Mouse (Mus musculus): ENCODE data around the gene Spata18. TPM values are rescaled to one million over a fixed set of nuclear protein-coding genes. Genes with fewer than 3 reads are reported as not detected.

Gene Spata18
- polyA plus RNA-seq, 2 experiments from 2014 or later = not detected

DNA sequence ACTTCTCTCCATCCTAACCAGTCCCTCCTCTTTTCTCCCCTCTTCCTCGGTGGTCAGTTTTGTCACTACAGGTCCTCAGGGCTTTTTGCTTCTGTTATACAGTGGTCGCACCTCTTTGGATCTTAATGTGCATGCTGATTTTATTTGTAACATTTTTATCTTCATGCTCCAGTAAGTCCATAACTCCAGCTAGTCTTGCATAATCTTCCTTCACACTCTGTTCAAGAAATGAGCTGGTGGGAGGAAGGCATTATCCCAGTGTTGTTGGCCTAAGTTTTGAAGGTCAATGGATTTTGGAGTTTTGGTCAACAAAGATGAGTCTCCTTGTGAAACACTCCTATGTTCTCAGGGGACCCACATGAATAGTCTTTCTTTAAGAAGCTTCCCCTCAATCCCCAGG lies 16.7 kb downstream of the Spata18 start:
- ATAC-seq = no peak

DNA sequence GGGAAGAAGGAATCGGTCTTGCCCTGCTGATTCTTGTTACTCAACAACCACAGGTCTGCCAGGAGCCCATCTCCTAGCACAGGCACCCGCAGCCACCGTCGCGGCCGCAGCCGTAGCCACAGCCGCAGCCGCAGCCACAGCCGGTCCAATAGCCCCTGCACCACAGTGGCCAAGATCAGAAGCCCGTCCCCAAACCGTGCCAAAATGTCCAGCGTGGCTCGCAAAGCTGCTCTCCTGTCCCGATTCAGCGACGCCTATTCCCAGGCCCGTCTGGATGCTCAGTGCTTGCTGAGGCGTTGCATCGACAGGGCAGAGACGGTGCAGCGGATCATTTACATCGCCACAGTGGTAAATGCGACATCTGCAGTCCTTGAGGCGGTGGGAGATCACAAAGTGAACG lies 18.2 kb downstream of the Spata18 start:
- no peak for ATAC-seq

DNA sequence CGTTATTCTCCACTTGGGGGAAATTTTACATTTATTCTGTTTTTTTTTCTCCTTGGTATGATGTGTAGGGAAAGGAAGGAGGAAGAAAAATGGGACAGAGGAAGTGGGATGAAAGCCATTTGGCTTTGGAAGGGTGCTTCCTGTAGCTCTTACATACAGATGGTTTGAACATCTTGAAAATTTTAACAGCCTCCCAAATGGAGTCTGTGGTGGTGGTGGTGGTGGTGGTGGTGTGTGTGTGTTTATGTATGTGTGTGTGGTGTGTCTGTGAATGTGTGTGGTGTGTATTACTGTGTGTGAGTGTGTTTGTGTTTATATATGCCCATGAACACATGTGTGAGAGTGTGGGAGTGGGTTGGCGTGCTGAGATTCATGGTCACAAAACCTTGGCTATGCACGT lies 24.4 kb downstream of the Spata18 start:
- ATAC-seq = no peak

DNA sequence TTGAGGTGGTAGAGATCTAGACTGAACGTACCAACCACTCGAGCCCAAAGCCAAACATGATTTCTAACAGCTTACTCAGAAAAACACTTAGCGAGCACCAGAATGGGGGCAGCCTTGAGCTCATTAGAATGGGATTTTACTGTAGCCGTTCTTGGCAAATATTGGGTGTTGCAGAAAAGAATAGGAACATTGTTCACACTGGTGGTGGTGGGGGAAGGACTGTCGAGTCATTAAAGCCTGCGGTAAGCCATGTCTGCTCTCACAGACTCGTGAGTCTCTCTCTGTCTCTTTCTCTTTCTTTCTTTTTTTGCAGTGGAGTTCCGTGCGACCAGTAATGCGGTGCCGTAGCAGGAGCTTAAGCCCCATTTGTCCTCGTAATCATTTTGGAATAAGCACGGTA lies 25.4 kb downstream of the Spata18 start:
- ATAC-seq = no peak

DNA sequence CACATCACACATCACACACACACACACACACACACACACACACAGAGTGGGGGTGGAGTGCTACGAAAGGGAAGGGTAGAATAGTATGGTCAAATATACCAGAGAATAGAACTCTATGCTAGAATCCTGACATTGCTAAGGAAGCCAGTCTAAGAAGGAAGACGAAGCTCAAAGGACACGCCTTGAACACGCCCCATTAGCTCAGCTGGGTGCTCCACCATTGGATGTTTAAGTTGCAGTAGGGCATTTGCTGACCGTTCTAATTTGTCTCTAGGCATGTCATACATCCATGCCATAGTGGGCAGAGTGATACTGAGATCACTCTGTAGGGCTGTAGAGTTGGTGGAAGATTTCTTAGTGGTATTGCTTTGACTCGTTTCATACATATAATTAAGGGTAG lies 32.0 kb downstream of the Spata18 start:
- no peak for ATAC-seq

DNA sequence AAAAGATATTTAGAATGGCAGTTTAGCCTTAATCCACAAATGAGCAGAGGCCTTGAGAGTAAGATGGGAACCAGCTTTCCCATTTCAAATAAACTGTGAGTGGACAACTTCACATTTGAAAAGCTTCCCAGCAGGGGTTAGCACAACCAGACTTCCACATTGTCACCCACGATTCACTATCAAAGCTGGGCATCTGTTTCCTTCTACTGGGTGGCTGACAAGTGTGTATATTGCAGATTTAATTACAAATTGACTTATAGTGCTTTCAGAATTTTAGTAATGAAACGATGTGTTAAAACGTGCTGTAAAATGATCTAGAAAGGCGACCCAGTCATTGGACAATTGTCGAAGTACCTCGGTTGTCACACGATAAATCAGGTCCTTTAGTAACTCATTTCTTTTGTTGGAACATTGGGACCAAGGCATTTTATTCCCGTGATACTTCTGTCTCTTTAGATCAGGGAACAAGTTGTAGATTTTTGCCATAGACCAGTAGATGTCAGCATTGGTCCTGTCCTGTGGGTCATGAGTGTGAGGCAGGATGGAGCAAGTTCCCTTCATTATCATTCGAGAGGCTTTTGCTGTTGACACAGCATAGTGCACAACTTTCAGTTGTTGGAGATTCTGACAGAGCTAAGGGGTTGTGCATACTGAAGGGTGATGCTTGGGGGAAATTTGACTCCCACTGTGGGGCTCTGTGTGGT lies 32.7 kb downstream of the Spata18 start:
- ATAC-seq = no peak

DNA sequence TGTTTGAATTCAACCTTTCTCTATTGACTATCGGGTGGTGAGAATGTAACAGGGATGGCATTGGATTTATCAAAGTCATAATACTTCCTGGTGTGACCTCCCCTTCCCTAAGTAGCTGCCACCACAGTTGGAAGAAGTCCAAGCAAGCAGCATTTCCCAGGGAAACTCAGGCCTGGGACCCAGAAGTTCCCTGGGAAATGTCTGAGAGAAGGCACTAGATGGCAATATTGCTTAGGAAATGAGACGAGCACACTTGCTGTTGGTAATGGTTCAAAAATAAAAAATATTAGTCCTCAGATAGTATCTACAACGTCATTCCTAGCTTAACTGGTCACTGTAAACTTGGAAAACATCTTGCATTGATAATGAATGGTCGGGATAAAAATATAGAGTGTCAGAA lies 35.0 kb downstream of the Spata18 start:
- ATAC-seq = no peak

DNA sequence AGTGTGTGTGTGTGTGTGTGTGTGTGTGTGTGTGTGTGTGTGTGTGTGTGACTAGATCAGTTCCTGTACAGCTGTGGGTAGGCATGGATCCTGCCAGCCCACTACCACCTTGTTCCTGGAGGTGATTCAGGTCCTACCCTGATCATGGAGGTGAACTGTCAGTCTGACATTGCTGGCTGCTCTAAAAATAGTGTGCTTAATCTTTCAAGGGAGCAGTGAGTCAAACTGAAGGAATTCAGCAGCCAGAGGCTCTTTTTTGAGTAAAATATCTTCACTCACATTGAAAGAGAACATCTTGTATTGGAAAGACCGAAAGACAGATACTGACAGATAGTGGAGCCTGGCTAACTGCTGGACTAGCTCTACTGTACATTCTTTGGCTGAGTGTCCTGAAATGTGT lies 37.4 kb downstream of the Spata18 start:
- ATAC-seq = no peak

DNA sequence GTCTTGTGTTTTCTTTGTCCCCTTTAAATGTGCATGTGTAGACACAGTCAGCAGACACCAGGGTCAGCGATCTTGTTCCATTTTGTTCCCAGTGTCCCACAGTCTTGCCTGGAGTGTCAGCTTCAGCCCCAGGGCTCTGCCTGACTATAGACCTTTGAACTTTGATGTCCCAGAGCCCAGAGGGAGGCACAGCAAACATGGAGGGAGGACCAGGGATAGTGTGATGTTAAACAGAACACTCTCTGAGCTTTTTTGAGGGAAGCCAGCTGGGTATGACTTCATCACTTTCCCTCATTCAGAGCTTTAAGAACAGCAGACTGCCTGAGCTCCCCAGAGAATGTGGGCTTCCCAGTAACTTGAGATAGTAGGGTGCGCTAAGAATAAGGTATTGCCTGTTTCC lies 39.0 kb downstream of the Spata18 start:
- no peak for ATAC-seq

DNA sequence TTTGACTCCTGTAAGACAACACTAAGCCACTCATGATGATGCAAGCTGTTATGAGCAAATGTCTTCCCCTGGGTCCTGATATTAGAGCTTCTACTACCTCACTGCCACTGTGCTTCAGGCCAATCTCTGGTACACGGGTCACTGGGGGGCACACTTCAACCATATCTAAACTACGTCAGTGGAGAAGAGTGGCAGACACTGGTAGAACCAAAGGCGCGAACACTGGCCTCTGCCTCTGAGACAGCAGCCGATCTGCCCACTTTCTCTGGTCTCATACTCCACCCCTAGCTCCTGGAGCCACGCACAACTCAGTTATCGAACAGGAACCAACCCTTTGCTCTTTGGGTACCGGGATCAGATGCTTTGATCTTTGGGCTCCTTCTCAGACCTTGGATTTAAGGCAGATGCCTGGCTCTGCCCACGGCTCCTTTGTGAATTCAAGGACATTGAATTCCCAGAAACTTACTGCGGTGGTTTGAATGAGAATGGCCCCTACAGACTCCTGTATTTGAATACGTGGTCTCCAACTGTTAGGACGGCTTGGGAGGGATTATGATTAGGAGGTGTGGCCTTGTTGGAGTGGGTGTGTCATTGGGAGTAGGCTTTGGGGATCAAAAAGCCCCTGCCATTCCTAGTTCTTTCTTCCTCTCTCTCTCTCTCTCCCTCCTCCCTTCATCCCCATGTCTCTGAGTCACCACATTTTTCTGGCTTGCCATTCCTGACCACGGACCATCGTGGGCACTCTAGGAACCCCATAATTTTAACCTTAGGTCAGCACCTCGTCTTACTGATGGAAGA lies 40.7 kb downstream of the Spata18 start:
- ATAC-seq = no peak

DNA sequence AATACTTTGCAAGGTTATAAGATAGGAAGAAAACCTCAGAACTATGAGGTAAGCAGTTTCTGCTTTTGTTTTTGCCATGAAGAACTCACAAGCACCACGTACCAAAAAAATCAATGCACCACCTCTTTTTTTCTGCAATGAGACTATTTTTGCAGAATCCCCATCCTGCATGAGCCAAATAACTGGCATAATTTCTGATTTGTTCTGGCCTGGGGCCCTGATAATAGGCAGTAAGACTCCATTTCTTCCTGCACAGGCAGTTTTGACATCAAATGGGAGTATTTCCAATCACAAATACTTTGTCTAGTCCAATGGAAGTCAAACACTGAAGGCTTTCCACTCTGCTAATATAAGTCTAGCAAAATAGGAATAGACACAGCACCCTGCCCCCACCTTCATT lies 42.6 kb downstream of the Spata18 start:
- no peak for ATAC-seq

DNA sequence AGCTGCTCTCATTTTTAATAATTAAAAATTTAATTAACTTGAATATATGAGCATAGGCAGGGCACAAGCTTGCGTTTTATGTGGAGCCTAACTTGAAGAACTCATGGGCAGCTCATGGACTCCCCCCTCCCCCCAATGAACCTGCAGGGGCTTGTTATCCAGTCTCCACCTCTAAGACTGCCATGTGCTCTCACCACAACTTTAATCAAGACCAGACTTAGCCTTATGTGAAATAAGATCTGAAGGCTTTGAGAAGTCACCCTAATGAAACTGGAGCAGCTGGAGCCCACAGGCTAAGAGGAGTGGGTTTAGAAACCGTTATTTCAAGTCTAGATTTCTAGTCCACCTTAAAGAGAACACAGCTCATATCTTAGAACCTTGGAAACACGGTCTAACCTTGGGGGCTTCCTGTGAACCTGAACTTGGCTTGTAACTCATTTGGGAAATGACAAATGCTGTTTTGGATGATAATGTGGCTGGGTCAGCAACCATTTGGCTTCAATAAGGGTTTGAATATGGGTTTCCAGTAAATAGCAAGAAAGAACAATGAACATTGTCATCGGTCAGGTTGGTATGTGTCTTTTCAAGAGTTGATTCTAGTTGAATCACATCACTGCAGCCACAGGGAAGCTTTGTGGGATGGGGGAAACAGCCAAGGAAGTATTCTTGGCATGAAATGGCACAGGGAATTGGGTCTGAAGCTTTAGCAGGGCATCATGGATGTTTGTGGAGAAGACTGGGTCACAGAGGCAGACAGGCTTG lies 43.3 kb downstream of the Spata18 start:
- no peak for ATAC-seq

DNA sequence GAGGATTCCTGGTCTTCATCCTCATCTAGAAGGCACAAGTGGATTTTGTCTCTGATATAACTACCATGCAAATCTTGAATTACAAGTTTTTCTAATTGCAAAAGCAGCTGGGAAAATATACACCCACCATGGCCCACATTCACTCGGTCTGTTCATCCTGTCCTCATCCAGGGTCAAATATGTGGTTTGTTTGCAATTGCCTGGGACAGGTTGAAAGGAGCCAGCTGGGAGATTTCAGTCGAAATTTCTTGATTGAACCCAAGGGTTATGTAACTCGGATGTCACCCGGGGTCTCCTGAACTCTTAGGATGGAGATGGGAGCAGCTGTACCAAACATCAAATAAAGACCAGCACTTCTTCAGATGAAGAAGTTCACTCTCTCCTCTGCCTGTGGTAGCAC lies 46.5 kb downstream of the Spata18 start:
- no peak for ATAC-seq

DNA sequence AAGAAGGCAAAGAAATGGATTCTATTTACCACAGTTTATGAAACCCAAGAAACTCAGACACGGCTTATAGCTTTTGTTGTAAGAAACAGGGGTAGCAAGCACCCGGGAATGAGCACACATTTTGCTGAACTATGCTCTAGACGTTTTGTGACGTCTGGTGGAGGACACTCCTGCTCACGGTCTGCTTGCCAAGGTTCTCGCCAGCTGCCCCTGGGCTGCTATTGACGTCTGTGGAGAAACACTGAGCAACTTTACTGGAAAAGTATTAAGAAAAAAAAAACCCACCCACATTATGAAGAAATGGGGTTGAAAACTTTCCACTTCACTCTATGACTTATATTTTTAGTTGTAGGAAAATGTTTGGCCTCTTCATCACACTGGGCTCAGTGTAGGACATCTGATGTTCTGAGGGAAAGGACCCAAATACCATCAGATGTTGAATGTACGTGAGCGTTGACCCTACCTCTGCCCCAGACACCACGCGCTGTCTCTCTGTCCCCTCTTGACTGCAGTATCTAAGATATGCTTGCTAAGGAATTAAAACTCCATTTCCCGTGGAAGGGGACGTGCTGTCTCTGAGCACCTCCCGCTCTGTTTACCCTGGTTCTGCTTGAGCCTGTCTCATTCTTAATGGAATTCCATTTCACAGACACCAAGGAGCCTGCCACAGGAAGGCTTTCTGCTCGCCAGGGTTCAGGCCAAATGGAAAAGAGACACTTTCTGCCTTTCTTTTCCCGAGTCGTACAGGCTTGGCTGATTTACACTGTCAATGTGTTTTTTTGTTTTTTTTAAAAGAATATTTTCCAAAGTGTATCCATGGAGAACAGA lies 50.1 kb downstream of the Spata18 start:
- no peak for ATAC-seq

DNA sequence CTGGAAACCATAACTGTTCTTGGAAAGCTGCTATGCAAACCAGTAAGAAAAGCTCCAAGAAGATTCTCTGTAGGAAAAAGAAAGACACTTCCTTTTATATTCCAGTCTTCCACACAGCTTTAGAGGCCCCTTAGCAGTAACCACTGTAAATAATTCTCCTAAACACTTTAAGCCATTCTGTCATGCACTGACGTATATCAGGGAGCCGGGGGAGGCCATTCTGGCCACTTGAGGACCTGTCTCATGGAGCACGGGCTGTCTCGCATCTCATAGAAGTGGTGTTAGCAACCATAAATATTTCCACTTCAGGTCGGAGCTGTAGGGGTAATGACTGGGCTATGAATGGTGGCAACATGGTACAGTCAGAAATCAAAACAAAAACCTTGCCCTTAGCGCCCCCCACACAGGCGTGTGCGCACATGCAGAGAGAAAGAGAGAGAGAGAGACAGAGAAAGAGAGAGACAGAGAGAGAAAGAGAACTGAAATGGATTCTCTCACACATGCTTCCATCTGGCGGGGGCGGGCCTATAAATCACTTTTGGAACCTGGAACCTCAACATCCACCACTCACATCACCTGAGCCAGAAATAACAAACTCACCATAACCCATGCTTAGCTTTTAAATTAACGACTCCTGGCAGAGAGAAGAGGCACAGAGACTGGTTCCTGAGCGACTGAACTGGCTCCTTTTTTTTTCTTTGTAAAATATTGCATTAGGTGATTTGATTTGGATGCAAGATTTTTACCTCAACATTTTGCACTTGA lies 50.9 kb downstream of the Spata18 start:
- ATAC-seq = no peak

DNA sequence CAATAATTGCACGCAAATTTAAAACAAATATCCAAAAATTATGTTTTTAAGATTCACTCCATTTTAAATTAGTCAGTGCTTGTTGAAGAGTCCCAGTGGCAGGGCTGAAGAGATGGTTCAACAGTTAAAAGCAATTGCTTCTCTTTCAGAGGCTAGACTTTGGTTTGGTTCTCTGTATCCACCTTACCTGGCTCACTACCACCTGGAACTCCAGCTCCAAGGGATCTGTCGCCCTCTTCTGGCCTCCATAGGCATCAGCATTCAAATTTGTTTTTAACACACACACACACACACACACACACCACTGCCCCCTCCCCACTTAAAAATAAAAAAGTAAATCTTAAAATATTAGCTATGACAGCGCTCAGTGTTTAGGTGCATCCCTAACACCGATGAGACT lies 51.9 kb downstream of the Spata18 start:
- ATAC-seq = no peak

DNA sequence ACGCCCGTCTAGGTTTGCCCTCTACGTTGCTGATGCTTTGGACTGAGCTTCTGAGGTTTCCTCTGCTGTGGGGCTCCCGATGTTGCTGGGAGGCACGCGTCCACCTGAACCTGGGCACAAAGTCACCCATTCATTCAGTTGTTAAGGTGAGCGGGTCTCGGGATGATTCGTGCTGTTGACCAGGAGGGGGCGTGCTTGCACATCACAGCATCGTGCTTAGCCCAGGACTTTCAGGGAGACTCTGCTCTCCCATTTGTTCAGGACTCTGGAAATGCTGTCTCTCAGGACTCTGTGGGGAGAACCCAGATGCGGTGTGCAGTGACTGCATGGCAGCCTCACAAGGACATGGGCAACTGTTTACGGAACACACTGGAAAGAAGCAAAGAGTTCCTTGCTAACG lies 53.1 kb downstream of the Spata18 start:
- no peak for ATAC-seq

DNA sequence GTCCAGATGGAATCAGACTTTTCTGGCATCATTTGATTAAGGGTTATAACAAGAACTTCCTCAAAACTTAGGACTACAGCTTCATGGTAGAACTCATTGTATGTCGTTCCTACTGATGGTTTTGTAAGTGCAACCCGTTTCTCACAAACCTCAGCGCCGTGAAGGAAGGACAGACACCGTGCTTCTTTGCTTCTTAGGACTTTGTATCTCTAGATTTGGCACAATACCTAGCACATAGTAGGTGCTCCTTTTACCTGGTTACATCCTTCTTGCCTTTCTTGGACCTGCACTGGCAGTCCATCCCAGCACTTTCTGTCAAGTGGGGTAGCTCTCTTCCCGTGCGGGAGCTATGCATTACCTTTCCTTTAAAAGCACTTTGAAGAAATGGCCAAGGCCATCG lies 53.6 kb downstream of the Spata18 start:
- no peak for ATAC-seq

DNA sequence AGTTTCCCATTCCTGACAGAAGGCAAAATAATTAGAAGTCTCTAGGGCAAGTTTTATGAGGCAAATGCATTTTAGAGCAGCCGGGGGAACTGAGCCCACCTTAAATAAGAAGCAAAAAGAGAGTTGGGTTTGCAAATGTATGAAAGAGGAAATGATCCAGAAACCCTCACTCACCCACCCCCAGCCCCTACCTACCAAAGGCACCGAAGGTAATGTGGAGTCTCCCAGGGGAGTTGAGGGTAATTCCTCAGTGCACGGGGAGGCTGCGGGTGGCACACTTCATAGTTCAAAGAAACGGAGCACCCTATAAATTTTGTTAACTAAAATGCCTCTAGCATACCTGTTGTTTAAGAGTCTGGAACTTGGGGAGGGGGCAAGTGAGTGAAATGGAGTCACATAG lies 54.1 kb downstream of the Spata18 start:
- ATAC-seq = no peak

DNA sequence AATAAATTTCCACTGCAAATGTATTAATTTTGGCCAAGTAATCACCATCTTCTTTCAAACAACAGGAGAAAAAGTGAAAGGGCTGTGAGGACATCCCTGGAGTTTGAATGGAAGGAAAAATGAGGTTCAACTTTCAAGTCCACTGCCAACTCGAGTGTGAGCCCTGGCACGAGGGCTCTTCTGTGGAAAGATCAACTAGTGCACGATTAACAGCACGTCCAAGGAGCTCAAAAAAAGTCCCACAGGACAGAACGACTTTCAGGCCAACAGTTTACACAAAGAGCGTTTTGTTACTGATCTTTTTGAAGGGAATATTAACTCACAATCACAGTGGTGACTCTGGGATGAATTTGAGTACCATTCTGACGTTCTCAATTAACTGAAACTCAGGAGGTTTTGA lies 61.7 kb downstream of the Spata18 start:
- ATAC-seq = no peak

DNA sequence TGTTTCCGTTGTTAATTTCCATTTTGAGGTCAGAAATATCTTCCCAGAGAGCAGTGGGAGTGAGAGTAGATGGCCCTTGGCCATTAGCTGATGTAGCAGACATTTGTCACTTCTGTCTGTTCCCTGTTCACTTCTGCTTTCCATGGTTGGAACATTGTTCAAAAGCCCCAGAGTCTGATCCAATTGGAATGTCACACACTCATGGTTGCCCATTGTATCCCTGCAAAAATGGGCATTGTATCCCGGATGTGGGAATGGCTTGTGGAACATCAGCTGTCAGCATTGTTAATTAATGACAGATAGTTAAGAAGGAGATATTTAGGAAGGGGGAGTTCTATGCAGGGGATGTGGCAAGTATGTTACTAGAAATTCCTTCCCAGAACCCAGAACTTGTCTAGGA lies 65.8 kb downstream of the Spata18 start:
- no peak for ATAC-seq

DNA sequence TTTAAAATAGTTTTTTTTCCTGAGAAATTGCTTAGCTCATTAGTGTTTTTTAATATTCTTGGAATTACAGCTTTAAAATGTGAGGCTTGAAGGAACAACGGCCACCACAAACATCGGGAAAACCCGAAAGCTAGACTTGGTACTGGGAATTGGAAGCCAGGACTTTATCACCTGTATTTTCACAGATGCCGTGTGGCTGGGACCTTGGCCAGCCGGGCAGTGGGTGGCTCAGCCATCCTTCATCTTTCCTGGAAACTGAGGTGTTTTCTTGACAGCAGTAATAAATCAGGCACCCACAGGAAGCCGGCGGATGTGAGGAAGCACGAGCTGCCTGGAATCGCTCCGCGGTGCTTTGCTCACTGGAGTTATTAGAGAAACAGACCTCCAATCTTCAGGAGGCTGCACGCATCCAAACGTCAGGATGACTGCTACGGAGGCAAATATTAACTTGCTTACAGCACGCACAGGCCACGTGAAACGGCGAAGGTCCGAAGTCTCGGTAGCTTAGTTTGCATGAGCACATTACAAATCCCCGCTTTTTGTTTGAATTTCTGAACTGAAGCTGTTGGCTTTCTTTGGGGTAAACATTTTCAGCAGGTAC lies 70.6 kb downstream of the Spata18 start:
- ATAC-seq = no peak

Measured in CD4-positive, CD25-positive, alpha-beta regulatory T cell, adult 4 months (primary cell).